Mouse (Mus musculus): Measurements from ENCODE around the gene Tlr5.

DNA sequence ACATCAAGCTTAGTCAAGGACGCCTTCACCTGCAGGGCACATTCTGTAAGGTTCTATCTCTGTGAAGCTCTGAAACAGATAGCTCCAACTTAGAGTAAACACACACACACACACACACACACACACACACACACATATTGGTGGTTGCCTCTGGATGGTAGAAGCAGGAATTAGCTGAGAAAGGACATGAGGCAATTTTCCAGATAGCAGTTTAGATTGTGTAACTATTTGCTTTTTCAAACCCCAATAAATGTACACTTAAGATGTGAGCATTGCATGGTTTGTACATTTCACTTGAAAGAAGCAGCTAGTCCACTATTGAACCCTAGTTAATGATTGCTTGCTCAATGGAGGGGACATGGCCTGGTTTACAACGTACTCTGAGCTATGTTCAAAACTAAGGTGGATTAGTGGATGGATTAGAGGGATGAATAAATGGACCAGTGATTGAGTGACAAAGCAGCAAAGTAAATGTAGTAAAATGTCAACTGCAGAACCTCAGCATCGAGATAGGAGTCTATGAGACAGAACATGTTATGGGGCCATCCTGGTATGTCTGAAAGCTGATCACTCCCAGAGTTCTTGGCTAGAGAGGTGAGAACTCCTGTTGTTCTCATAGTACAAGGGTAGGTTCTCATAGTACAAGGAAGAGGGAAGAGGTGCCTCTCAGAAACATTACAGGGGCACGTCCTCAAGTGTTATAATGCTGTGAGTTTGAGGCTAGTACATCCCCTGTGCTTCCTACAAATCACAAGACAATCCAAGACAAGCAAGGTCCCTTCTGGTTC lies 40.3 kb upstream of the Tlr5 start:
- TF ChIP-seq CTCF (IDR thresholded peaks at IDR 0.05; ENCODE audit: low read depth, low read length) = no peak
- no peak for TF ChIP-seq GATA1 (IDR thresholded peaks at IDR 0.05; ENCODE audit: borderline replicate concordance, low read length)
- no peak for TF ChIP-seq GATA2 (IDR thresholded peaks at IDR 0.05; ENCODE audit: borderline replicate concordance, low read depth, low read length)
